ENCODE assay signal across 8 mouse cellular contexts in the genomic region with DNA sequence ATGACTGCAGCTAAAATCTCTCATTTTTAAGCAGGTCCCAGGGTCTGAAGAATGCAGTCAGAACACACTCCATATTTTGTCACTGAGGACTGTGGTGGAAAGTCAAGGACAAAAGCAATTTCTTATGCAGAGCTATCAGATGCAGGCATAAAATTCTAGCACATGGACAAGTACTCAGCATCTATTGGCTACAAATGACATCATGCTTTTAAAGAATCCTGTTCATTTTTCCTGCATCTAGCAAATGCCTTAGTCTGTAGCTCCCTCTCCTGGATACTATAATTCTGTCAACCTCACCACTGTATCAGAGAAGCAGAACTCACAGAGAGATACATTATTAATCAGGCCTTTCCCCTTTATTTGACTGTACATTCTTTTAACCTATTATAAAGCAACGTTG.
DNase-seq lines count a peak whose midpoint lies in the region; ATAC-seq and TF ChIP-seq lines count a peak whose summit lies in the region.

No protein-coding gene starts in this region.

- no peaks in the 10 kb centered on the region for H3K9me3 ChIP-seq in forebrain, embryonic 14.5 days (replicated peaks; ENCODE audit: control insufficient read depth, low read length)

- H3K4me1 ChIP-seq in forebrain, embryonic 14.5 days (ENCODE audit: control insufficient read depth, insufficient read depth, low read length) = no peaks in the 10 kb centered on the region
- H3K4me1 ChIP-seq in olfactory bulb, adult 2 months (ENCODE audit: control insufficient read depth, insufficient read depth, low read length) = peaks cover 2% of the 10 kb centered on the region; the same call in 1 of the 2 replicates

- H3K9ac ChIP-seq in forebrain, embryonic 14.5 days (ENCODE audit: low read length) = 0 out of 2 replicates have a peak overlapping the region, but pooled peaks have one; percentile 13

- peak; percentile 38 for DNase-seq in gastrocnemius, adult 18-20 months (ENCODE audit: low spot score)
- DNase-seq in gastrocnemius, postnatal 10 days = no peak
- peak; percentile 20 for DNase-seq in thymus, postnatal 14 days
- DNase-seq in thymus, postnatal 36 days = no peak
- peak; percentile 96 for DNase-seq in forebrain, embryonic 14.5 days (ENCODE audit: low spot score)
- peak; percentile 73 for DNase-seq in layer of hippocampus, adult 9-11 months
- DNase-seq in urinary bladder, adult 2 months (ENCODE audit: low spot score) = no peak

- H3K36me3 ChIP-seq in forebrain, embryonic 14.5 days (ENCODE audit: control insufficient read depth, insufficient read depth, low read length) = no peaks in the 10 kb centered on the region

- no peak for TF ChIP-seq CTCF in olfactory bulb, adult 2 months (IDR thresholded peaks at IDR 0.05; ENCODE audit: insufficient read depth, low read depth, low read length)

- TF ChIP-seq POLR2A in olfactory bulb, adult 2 months (IDR thresholded peaks at IDR 0.05; ENCODE audit: insufficient read depth, low read depth, low read length) = no peak

- WGBS in forebrain, embryonic 14.5 days = 39% methylated on average over 1 of the region's 1 CpGs
- 8% methylated on average over 1 of the region's 1 CpGs for WGBS in olfactory bulb, adult 2 months

- H3K27me3 ChIP-seq in forebrain, embryonic 14.5 days (replicated peaks; ENCODE audit: control insufficient read depth, insufficient read depth, low read length) = no peaks in the 10 kb centered on the region

- no peak overlapping the region for H3K4me2 ChIP-seq in forebrain, embryonic 14.5 days (ENCODE audit: low read length)

- H3K27ac ChIP-seq in forebrain, embryonic 14.5 days (ENCODE audit: low read depth, low read length) = no peak overlapping the region
- H3K27ac ChIP-seq in olfactory bulb, adult 2 months (ENCODE audit: insufficient read depth, low read depth, low read length) = peak overlapping the region; percentile 90; the same call in 1 of the 2 replicates

- H3K4me3 ChIP-seq in forebrain, embryonic 14.5 days (ENCODE audit: low read depth, low read length) = no peak overlapping the region
- no peak overlapping the region for H3K4me3 ChIP-seq in olfactory bulb, adult 2 months (ENCODE audit: insufficient read depth, low read depth, low read length)

- ATAC-seq in forebrain, embryonic 14.5 days = peak; percentile 94

Comparison
In these comparisons a context has a peak if more than half of its experiments do, and no peak if none do; other contexts are left out.
1. DNase-seq: peak in gastrocnemius, adult 18-20 months (single experiment), thymus, postnatal 14 days (single experiment), forebrain, embryonic 14.5 days (single experiment) and layer of hippocampus, adult 9-11 months (single experiment); none in gastrocnemius, postnatal 10 days (single experiment), thymus, postnatal 36 days (0 of 2) and urinary bladder, adult 2 months (single experiment).